8 mouse cellular contexts compared by ENCODE assay signal in genomic region chr2:29826318-29826925, GRCm38 (mm10). TPM values are rescaled to one million over a fixed set of nuclear protein-coding genes. Genes with fewer than 3 reads are reported as not detected.
A peak's percentile ranks its signal among the peaks of the same experiment; 100 is the strongest.
DNase-seq lines count a peak whose midpoint lies in the region; ATAC-seq lines count a peak whose summit lies in the region.

No protein-coding gene starts in this region.

- H3K36me3 ChIP-seq in forebrain, embryonic 12.5 days (replicated peaks), result no peaks in the 10 kb centered on the region
- H3K36me3 ChIP-seq in liver, embryonic 16.5 days (ENCODE audit: control insufficient read depth, insufficient read depth), result no peaks in the 10 kb centered on the region

- peaks cover 17% of the 10 kb centered on the region for H3K4me1 ChIP-seq in forebrain, embryonic 12.5 days
- H3K4me1 ChIP-seq in liver, embryonic 16.5 days (ENCODE audit: control insufficient read depth, low read depth, low read length), result peaks cover 18% of the 10 kb centered on the region

- H3K9ac ChIP-seq in forebrain, embryonic 12.5 days, result peak overlapping the region; percentile 73
- H3K9ac ChIP-seq in liver, embryonic 16.5 days (ENCODE audit: low read depth, low read length), result peak overlapping the region; percentile 55

- peak overlapping the region; percentile 93 for H3K27ac ChIP-seq in forebrain, embryonic 12.5 days
- peak overlapping the region; percentile 77 for H3K27ac ChIP-seq in liver, embryonic 16.5 days (ENCODE audit: low read length)

- H3K4me3 ChIP-seq in forebrain, embryonic 12.5 days (replicated peaks), result peak overlapping the region; percentile 65
- H3K4me3 ChIP-seq in liver, embryonic 16.5 days (ENCODE audit: low read depth, low read length), result peak overlapping the region; percentile 93

- no peak for DNase-seq in frontal cortex, postnatal 14 days (ENCODE audit: low spot score in 2 of 2)
- DNase-seq in CD4-positive helper T cell, adult 2 months (ENCODE audit: low read depth, low spot score), result peak; percentile 38
- no peak for DNase-seq in ovary, postnatal 36 days (ENCODE audit: low spot score)
- no peak for DNase-seq in ovary, postnatal 14 days (ENCODE audit: low spot score)
- DNase-seq in urinary bladder, adult 18-20 months (ENCODE audit: low spot score in 2 of 2), result no peak

- peak; percentile 11 for ATAC-seq in frontal cortex, adult (ENCODE audit: low TSS enrichment)
- no peak; the same call in 1 of the 2 replicates for ATAC-seq in forebrain, embryonic 12.5 days (ENCODE audit: low FRiP score)
- ATAC-seq in liver, embryonic 16.5 days (ENCODE audit: low read depth), result no peak

- peaks cover 26% of the 10 kb centered on the region for H3K27me3 ChIP-seq in forebrain, embryonic 12.5 days
- no peaks in the 10 kb centered on the region for H3K27me3 ChIP-seq in liver, embryonic 16.5 days (ENCODE audit: control insufficient read depth, insufficient read depth, low read depth, low read length)

- WGBS in forebrain, embryonic 12.5 days, result 18% methylated on average over 11 of the region's 11 CpGs
- WGBS in liver, embryonic 16.5 days (ENCODE audit: insufficient replicate concordance), result 6% methylated on average over 11 of the region's 11 CpGs

- peak overlapping the region; percentile 80 for H3K4me2 ChIP-seq in forebrain, embryonic 12.5 days
- H3K4me2 ChIP-seq in liver, embryonic 16.5 days (ENCODE audit: low read depth, low read length), result peak overlapping the region; percentile 74

- H3K9me3 ChIP-seq in forebrain, embryonic 12.5 days, result no peaks in the 10 kb centered on the region
- H3K9me3 ChIP-seq in liver, embryonic 16.5 days (replicated peaks; ENCODE audit: control insufficient read depth, low read length), result no peaks in the 10 kb centered on the region

RNA-seq across cellular contexts. Expression of gene Urm1, which starts 6.5 kb away (rescaled TPM):
- polyA plus RNA-seq in forebrain, embryonic 12.5 days (2016; fragmentation: Nextera tagmentation; extraction: Ambion mirVana), result 13.6 and 14.9 TPM in 2 replicates
- polyA plus RNA-seq in liver, embryonic 16.5 days (2015; fragmentation: Nextera tagmentation; extraction: Ambion mirVana), result 8.6 and 9.4 TPM in 2 replicates

RNA-seq across cellular contexts. Expression of gene Slc27a4, which starts 24.0 kb away (rescaled TPM):
- polyA plus RNA-seq in forebrain, embryonic 12.5 days (2016; fragmentation: Nextera tagmentation; extraction: Ambion mirVana), result 16.5 and 19.4 TPM in 2 replicates
- polyA plus RNA-seq in liver, embryonic 16.5 days (2015; fragmentation: Nextera tagmentation; extraction: Ambion mirVana), result 2.7 and 3.3 TPM in 2 replicates

RNA-seq across cellular contexts. Expression of gene Trub2, which starts 38.1 kb away (rescaled TPM):
- 40.0 and 42.5 TPM in 2 replicates for polyA plus RNA-seq in forebrain, embryonic 12.5 days (2016; fragmentation: Nextera tagmentation; extraction: Ambion mirVana)
- 10.2 and 13.1 TPM in 2 replicates for polyA plus RNA-seq in liver, embryonic 16.5 days (2015; fragmentation: Nextera tagmentation; extraction: Ambion mirVana)

RNA-seq across cellular contexts. Expression of gene Coq4, which starts 39.1 kb away (rescaled TPM):
- 26.6 and 29.6 TPM in 2 replicates for polyA plus RNA-seq in forebrain, embryonic 12.5 days (2016; fragmentation: Nextera tagmentation; extraction: Ambion mirVana)
- polyA plus RNA-seq in liver, embryonic 16.5 days (2015; fragmentation: Nextera tagmentation; extraction: Ambion mirVana), result 9.0 and 10.1 TPM in 2 replicates

RNA-seq across cellular contexts. Expression of gene Cercam, which starts 42.5 kb away (rescaled TPM):
- 9.4 and 10.1 TPM in 2 replicates for polyA plus RNA-seq in forebrain, embryonic 12.5 days (2016; fragmentation: Nextera tagmentation; extraction: Ambion mirVana)
- polyA plus RNA-seq in liver, embryonic 16.5 days (2015; fragmentation: Nextera tagmentation; extraction: Ambion mirVana), result 32.8 and 35.6 TPM in 2 replicates
